Mouse (Mus musculus) lung, postnatal 25 days (tissue): ENCODE results near the gene B4galnt3.

ENCODE experiments used
- DNase-seq: peaks from one replicate; pipeline ENCODE4 v3.0.0; 2022; ENCODE audit warnings: low spot score

B4galnt3 gene

GRCm38 (mm10) chr6:120185756-120186155, 108.6 kb downstream of the B4galnt3 start:
- no peak for DNase-seq

GRCm38 (mm10) chr6:120185012-120185730, 109.2 kb downstream of the B4galnt3 start:
- DNase-seq: no peak

- DNase-seq: no peak
Observed at GRCm38 (mm10) chr6:120183771-120184170, 110.6 kb downstream of the B4galnt3 start.

GRCm38 (mm10) chr6:120182160-120182559, 112.2 kb downstream of the B4galnt3 start:
- DNase-seq: no peak

GRCm38 (mm10) chr6:120180492-120180891, 113.9 kb downstream of the B4galnt3 start:
- no peak for DNase-seq

- DNase-seq: no peak
Observed at GRCm38 (mm10) chr6:120179756-120180206, 114.6 kb downstream of the B4galnt3 start.

- no peak for DNase-seq
Observed at GRCm38 (mm10) chr6:120179044-120179755, 115.2 kb downstream of the B4galnt3 start.

- no peak for DNase-seq
Observed at GRCm38 (mm10) chr6:120175650-120176049, 118.7 kb downstream of the B4galnt3 start.

GRCm38 (mm10) chr6:120174602-120175115, 119.7 kb downstream of the B4galnt3 start:
- no peak for DNase-seq

GRCm38 (mm10) chr6:120174028-120174601, 120.2 kb downstream of the B4galnt3 start:
- DNase-seq: no peak

GRCm38 (mm10) chr6:120172294-120173017, 121.9 kb downstream of the B4galnt3 start:
- peak; percentile 85 for DNase-seq

GRCm38 (mm10) chr6:120167574-120167973, 126.8 kb downstream of the B4galnt3 start:
- no peak for DNase-seq

GRCm38 (mm10) chr6:120164765-120165164, 129.6 kb downstream of the B4galnt3 start:
- DNase-seq: no peak

- no peak for DNase-seq
Observed at GRCm38 (mm10) chr6:120162928-120163327, 131.4 kb downstream of the B4galnt3 start.

- peak; percentile 71 for DNase-seq
Observed at GRCm38 (mm10) chr6:120159133-120159901, 135.0 kb downstream of the B4galnt3 start.

GRCm38 (mm10) chr6:120157479-120157878, 136.9 kb downstream of the B4galnt3 start:
- no peak for DNase-seq

GRCm38 (mm10) chr6:120155510-120155909, 138.8 kb downstream of the B4galnt3 start:
- DNase-seq: no peak

GRCm38 (mm10) chr6:120154526-120155309, 139.6 kb downstream of the B4galnt3 start:
- no peak for DNase-seq
